Mouse (Mus musculus) embryonic facial prominence, embryonic 11.5 days (tissue): ENCODE data around the gene Lmo1. TPM values are rescaled to one million over a fixed set of nuclear protein-coding genes. Genes with fewer than 3 reads are reported as not detected.
A peak's percentile ranks its signal among the peaks of the same experiment; 100 is the strongest.

Experiments used
- ATAC-seq: fragments of 200-750 bp; cut with Nextera tagmentation; replicated peaks from 2 replicates; pipeline ENCODE4 v1.8.0; 2017; ENCODE audit warnings: low read depth; ENCODE audit not compliant: insufficient number of reproducible peaks, low FRiP score, low TSS enrichment
- DNase-seq: peaks from one replicate; pipeline ENCODE4 v3.0.0-alpha.2; 2015; ENCODE audit warnings: low spot score
- H3K27ac ChIP-seq: fragments of 300-500 bp; sonication (generic); replicated peaks from 2 replicates; pipeline ENCODE4 v1.5.1; 2014; ENCODE audit warnings: mild to moderate bottlenecking, low read depth, low read length, control low read depth
- H3K27me3 ChIP-seq: fragments of 300-500 bp; sonication (generic); 2 replicates; pipeline ENCODE4 v1.6.1; 2014; ENCODE audit warnings: mild to moderate bottlenecking, low read length, moderate library complexity, mixed read lengths; ENCODE audit not compliant: control insufficient read depth, insufficient read depth
- H3K36me3 ChIP-seq: fragments of 300-500 bp; sonication (generic); replicated peaks from 2 replicates; pipeline ENCODE4 v1.6.1; 2014; ENCODE audit warnings: low read depth, mild to moderate bottlenecking, low read length, moderate library complexity, mixed read lengths; ENCODE audit not compliant: control insufficient read depth, insufficient read depth
- H3K4me1 ChIP-seq: fragments of 300-500 bp; sonication (generic); 2 replicates; pipeline ENCODE4 v1.6.1; 2014; ENCODE audit warnings: low read length, mixed read lengths; ENCODE audit not compliant: control insufficient read depth, insufficient read depth
- H3K4me2 ChIP-seq: fragments of 300-500 bp; sonication (generic); 2 replicates; pipeline ENCODE4 v1.6.1; 2014; ENCODE audit warnings: low read depth, mild to moderate bottlenecking, control low read depth, low read length, moderate library complexity
- H3K4me3 ChIP-seq: fragments of 300-500 bp; sonication (generic); 2 replicates; pipeline ENCODE4 v1.5.1; 2014; ENCODE audit warnings: low read depth, low read length, control low read depth
- H3K9ac ChIP-seq: fragments of 300-500 bp; sonication (generic); replicated peaks from 2 replicates; pipeline ENCODE4 v1.6.1; 2014; ENCODE audit warnings: mild to moderate bottlenecking, control low read depth, low read length
- H3K9me3 ChIP-seq: fragments of 300-500 bp; sonication (generic); replicated peaks from 2 replicates; pipeline ENCODE4 v1.6.1; 2016; ENCODE audit warnings: mild to moderate bottlenecking, low read length, inconsistent platforms, mixed read lengths; ENCODE audit not compliant: control insufficient read depth
- WGBS: fragments of 180-500 bp; shearing (Covaris S2); extraction: QIAGEN DNeasy Blood & Tissue Kit; methylation state at CpG from one replicate; pipeline ENCODE4 v1.1.7; 2014; 5-methylcytosine and 5-hydroxymethylcytosine counted together
- polyA plus RNA-seq: library from polyadenylated mRNA; unstranded; fragments of >200 nt; fragmentation: Nextera tagmentation; extraction: Ambion mirVana; gene quantifications from 2 replicates; pipeline ENCODE4 v1.2.1, GENCODE M21; 2014

Gene Lmo1
- polyA plus RNA-seq, 1 experiment from 2014 or later, result 33.4 TPM

GRCm38 (mm10) chr7:109207811-109208210, 32.8 kb upstream of the Lmo1 start:
- Histone ChIP-seq H3K9ac (no peak overlapping the region), H3K4me1 (no peaks in the 10 kb centered on the region), H3K9me3 (no peaks in the 10 kb centered on the region), H3K4me3 (no peak overlapping the region), H3K4me2 (no peak overlapping the region), H3K27ac (no peak overlapping the region), H3K36me3 (no peaks in the 10 kb centered on the region), H3K27me3 (no peaks in the 10 kb centered on the region)
- DNase-seq (no peak), ATAC-seq (0 out of 2 replicates have a peak, but pooled peaks have one; percentile 14)
- WGBS, result 75% methylated on average over 4 of the region's 4 CpGs

- ATAC-seq (no peak), DNase-seq (no peak)
- Histone ChIP-seq H3K36me3 (no peaks in the 10 kb centered on the region), H3K27me3 (no peaks in the 10 kb centered on the region), H3K4me1 (no peaks in the 10 kb centered on the region), H3K4me2 (no peak overlapping the region), H3K27ac (no peak overlapping the region), H3K4me3 (no peak overlapping the region), H3K9ac (no peak overlapping the region), H3K9me3 (no peaks in the 10 kb centered on the region)
- WGBS, result 69% methylated on average over 2 of the region's 2 CpGs
Observed at GRCm38 (mm10) chr7:109206358-109206757, 31.4 kb upstream of the Lmo1 start.

- Histone ChIP-seq H3K4me3 (no peak overlapping the region), H3K27me3 (no peaks in the 10 kb centered on the region), H3K36me3 (no peaks in the 10 kb centered on the region), H3K4me1 (no peaks in the 10 kb centered on the region), H3K27ac (no peak overlapping the region), H3K4me2 (no peak overlapping the region), H3K9me3 (no peaks in the 10 kb centered on the region), H3K9ac (no peak overlapping the region)
- ATAC-seq, result no peak
- WGBS, result 47% methylated on average over 3 of the region's 3 CpGs
- DNase-seq, result no peak
Observed at GRCm38 (mm10) chr7:109203140-109203539, 28.1 kb upstream of the Lmo1 start.

GRCm38 (mm10) chr7:109200559-109200958, 25.6 kb upstream of the Lmo1 start:
- H3K4me3 ChIP-seq, result no peak overlapping the region
- ATAC-seq (no peak), DNase-seq (no peak)
- H3K4me2 ChIP-seq, result no peak overlapping the region
- no peaks in the 10 kb centered on the region for H3K36me3 ChIP-seq
- peaks cover 6% of the 10 kb centered on the region for H3K4me1 ChIP-seq
- no peaks in the 10 kb centered on the region for H3K9me3 ChIP-seq
- H3K27ac ChIP-seq, result no peak overlapping the region
- 85% methylated on average over 3 of the region's 3 CpGs for WGBS
- H3K9ac ChIP-seq, result no peak overlapping the region
- H3K27me3 ChIP-seq, result no peaks in the 10 kb centered on the region

- Histone ChIP-seq H3K27me3 (no peaks in the 10 kb centered on the region), H3K27ac (peak overlapping the region; percentile 52), H3K9me3 (no peaks in the 10 kb centered on the region), H3K9ac (0 out of 2 replicates have a peak overlapping the region, but pooled peaks have one; percentile 13), H3K4me3 (no peak overlapping the region), H3K4me1 (peaks cover 6% of the 10 kb centered on the region), H3K4me2 (no peak overlapping the region), H3K36me3 (no peaks in the 10 kb centered on the region)
- 57% methylated on average over 3 of the region's 3 CpGs for WGBS
- ATAC-seq (no peak), DNase-seq (no peak)
Observed at GRCm38 (mm10) chr7:109197161-109197650, 22.2 kb upstream of the Lmo1 start.

- Histone ChIP-seq H3K4me3 (no peak overlapping the region), H3K36me3 (no peaks in the 10 kb centered on the region), H3K9me3 (no peaks in the 10 kb centered on the region), H3K4me1 (peaks cover 6% of the 10 kb centered on the region), H3K4me2 (no peak overlapping the region), H3K9ac (peak overlapping the region; percentile 13; the same call in 1 of the 2 replicates), H3K27me3 (no peaks in the 10 kb centered on the region), H3K27ac (peak overlapping the region; percentile 52)
- DNase-seq (peak; percentile 42), ATAC-seq (peak; percentile 67)
- 23% methylated on average over 11 of the region's 11 CpGs for WGBS
Observed at GRCm38 (mm10) chr7:109196399-109197082, 21.5 kb upstream of the Lmo1 start.

- DNase-seq (no peak), ATAC-seq (no peak)
- Histone ChIP-seq H3K27ac (no peak overlapping the region), H3K27me3 (no peaks in the 10 kb centered on the region), H3K9ac (no peak overlapping the region), H3K4me1 (peaks cover 6% of the 10 kb centered on the region), H3K36me3 (no peaks in the 10 kb centered on the region), H3K4me3 (no peak overlapping the region), H3K4me2 (no peak overlapping the region), H3K9me3 (no peaks in the 10 kb centered on the region)
- 56% methylated on average over 6 of the region's 6 CpGs for WGBS
Observed at GRCm38 (mm10) chr7:109195982-109196381, 21.0 kb upstream of the Lmo1 start.

GRCm38 (mm10) chr7:109194850-109195249, 19.8 kb upstream of the Lmo1 start:
- no peak overlapping the region for H3K27ac ChIP-seq
- no peak overlapping the region for H3K4me2 ChIP-seq
- 75% methylated on average over 1 of the region's 1 CpGs for WGBS
- H3K4me3 ChIP-seq, result no peak overlapping the region
- no peak for ATAC-seq
- H3K9ac ChIP-seq, result no peak overlapping the region
- H3K27me3 ChIP-seq, result no peaks in the 10 kb centered on the region
- no peaks in the 10 kb centered on the region for H3K9me3 ChIP-seq
- H3K4me1 ChIP-seq, result peaks cover 6% of the 10 kb centered on the region
- H3K36me3 ChIP-seq, result no peaks in the 10 kb centered on the region
- no peak for DNase-seq
